Mouse (Mus musculus) embryonic fibroblast, embryonic 13.5 days (primary cell): ENCODE results near the gene Thy1.

ENCODE experiments used
- CTCF ChIP-seq: IDR thresholded peaks from 2 replicates; pipeline ENCODE4 v1.5.1; 2011; ENCODE audit warnings: mild to moderate bottlenecking, control low read depth, low read length, moderate library complexity, borderline replicate concordance; ENCODE audit not compliant: insufficient read depth
- POLR2A ChIP-seq: IDR thresholded peaks from 2 replicates; pipeline ENCODE4 v1.6.1; 2011; ENCODE audit warnings: low read depth, mild to moderate bottlenecking, control low read depth, low read length, moderate library complexity

GRCm38 (mm10) chr9:44011668-44012067 is 31.5 kb upstream of the Thy1 start:
- TF ChIP-seq CTCF (no peak), POLR2A (no peak)
